Mouse (Mus musculus) liver, embryonic 14.5 days (tissue): Measurements from ENCODE around the gene Myl7.

Source experiments
- CTCF ChIP-seq: IDR thresholded peaks from 2 replicates; pipeline ENCODE4 v1.5.1; 2016; ENCODE audit warnings: antibody characterized with exemption, low read depth, control low read depth
- EP300 ChIP-seq: IDR thresholded peaks from 2 replicates; pipeline ENCODE4 v1.6.1; 2016; ENCODE audit warnings: antibody characterized with exemption, low read depth

- TF ChIP-seq CTCF (no peak), EP300 (no peak)
Observed at GRCm38 (mm10) chr11:5947796-5948195, 49.2 kb upstream of the Myl7 start.
